Mouse (Mus musculus): ENCODE measurements around the gene Naaa.

- TF ChIP-seq POLR2A (IDR thresholded peaks at IDR 0.05; ENCODE audit: insufficient read depth, low read depth, low read length) (no peak), CTCF (IDR thresholded peaks at IDR 0.05; ENCODE audit: insufficient read depth, low read depth, low read length) (no peak)
Observed at GRCm38 (mm10) chr5:92244900-92245299, 33.1 kb downstream of the Naaa start.
